Mouse (Mus musculus) limb, embryonic 14.5 days (tissue): Measurements from ENCODE around the gene Armc10. TPM values are rescaled to one million over a fixed set of nuclear protein-coding genes. Genes with fewer than 3 reads are reported as not detected.
A peak's percentile ranks its signal among the peaks of the same experiment; 100 is the strongest.

Source experiments
- ATAC-seq: fragments of 200-750 bp; cut with Nextera tagmentation; 2 replicates; pipeline ENCODE4 v1.8.0; 2017; ENCODE audit warnings: low read depth, moderate number of reproducible peaks, moderate TSS enrichment; ENCODE audit not compliant: low FRiP score
- DNase-seq: peaks from one replicate; pipeline ENCODE4 v3.0.0-alpha.2; 2015; ENCODE audit warnings: low spot score
- H3K27ac ChIP-seq: fragments of 300-500 bp; sonication (generic); replicated peaks from 2 replicates; pipeline ENCODE4 v1.5.1; 2014; ENCODE audit warnings: low read depth, mild to moderate bottlenecking, low read length, moderate library complexity, mixed read lengths
- H3K27me3 ChIP-seq: fragments of 300-500 bp; sonication (generic); 2 replicates; pipeline ENCODE4 v1.6.1; 2014; ENCODE audit warnings: low read length, mixed read lengths; ENCODE audit not compliant: control insufficient read depth, insufficient read depth
- H3K36me3 ChIP-seq: fragments of 300-500 bp; sonication (generic); 2 replicates; pipeline ENCODE4 v1.6.1; 2014; ENCODE audit warnings: mild to moderate bottlenecking, low read length, moderate library complexity, mixed read lengths; ENCODE audit not compliant: control insufficient read depth, insufficient read depth
- H3K4me1 ChIP-seq: fragments of 300-500 bp; sonication (generic); 2 replicates; pipeline ENCODE4 v1.6.1; 2014; ENCODE audit warnings: antibody characterized with exemption, low read length, mixed read lengths; ENCODE audit not compliant: control insufficient read depth, insufficient read depth
- H3K4me2 ChIP-seq: fragments of 300-500 bp; sonication (generic); replicated peaks from 2 replicates; pipeline ENCODE4 v1.6.1; 2014; ENCODE audit warnings: low read depth, mild to moderate bottlenecking, low read length, moderate library complexity; ENCODE audit not compliant: severe bottlenecking
- H3K4me3 ChIP-seq: fragments of 300-500 bp; sonication (generic); replicated peaks from 2 replicates; pipeline ENCODE4 v1.5.1; 2014; ENCODE audit warnings: low read length
- H3K9ac ChIP-seq: fragments of 300-500 bp; sonication (generic); 2 replicates; pipeline ENCODE4 v1.6.1; 2014; ENCODE audit warnings: mild to moderate bottlenecking, low read depth, low read length, moderate library complexity; ENCODE audit not compliant: severe bottlenecking
- H3K9me3 ChIP-seq: fragments of 300-500 bp; sonication (generic); 2 replicates; pipeline ENCODE4 v1.6.1; 2016; ENCODE audit warnings: low read length; ENCODE audit not compliant: control insufficient read depth
- POLR2A ChIP-seq: fragments of 200-500 bp; IDR thresholded peaks from 2 replicates; pipeline ENCODE4 v1.8.0; 2012; ENCODE audit warnings: inconsistent platforms, mild to moderate bottlenecking, moderate library complexity, borderline replicate concordance; ENCODE audit not compliant: insufficient read depth, insufficient read length; ENCODE audit errors: extremely low read depth
- WGBS: fragments of 180-500 bp; shearing (Covaris S2); extraction: QIAGEN DNeasy Blood & Tissue Kit; methylation state at CpG from one replicate; pipeline ENCODE4 v1.1.7; 2014; 5-methylcytosine and 5-hydroxymethylcytosine counted together
- polyA plus RNA-seq, 2 experiments: library from polyadenylated mRNA; depleted of rRNA in 1 of 2; stranded (reverse) in 1 of 2; unstranded in 1 of 2; fragments of >200 nt; fragmentation: Nextera tagmentation in 1 of 2; extraction: Ambion mirVana in 1 of 2; gene quantifications; 2 replicates each; pipeline versions ENCODE4 v1.2.1 to v1.2.3; 2012 to 2014

Gene Armc10
- polyA plus RNA-seq, 2 experiments: 44.4 to 56.0 TPM

DNA sequence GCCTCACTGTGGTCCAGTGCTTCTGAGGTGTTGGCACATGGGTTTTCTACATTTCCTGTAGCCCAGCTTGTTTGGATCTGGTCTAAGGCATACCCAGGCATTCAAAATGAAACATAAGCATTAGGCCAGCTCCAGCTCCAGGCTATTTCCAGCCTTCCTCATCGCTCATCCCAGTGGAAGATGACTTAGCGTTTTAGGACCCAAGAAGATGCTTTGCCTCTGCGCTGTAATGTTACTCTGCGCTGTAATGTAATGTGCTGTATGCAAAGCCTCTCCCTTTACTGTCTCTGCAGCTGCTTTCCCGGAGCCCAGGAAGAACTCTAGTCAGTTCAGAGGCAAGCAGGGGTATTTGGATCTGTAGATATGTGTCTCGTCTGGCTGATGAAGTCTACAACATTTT is 12.4 kb downstream of the Armc10 start:
- Histone ChIP-seq H3K4me3 (no peak overlapping the region), H3K36me3 (peaks cover 64% of the 10 kb centered on the region), H3K4me1 (no peaks in the 10 kb centered on the region), H3K9ac (no peak overlapping the region), H3K9me3 (no peaks in the 10 kb centered on the region), H3K4me2 (no peak overlapping the region), H3K27me3 (no peaks in the 10 kb centered on the region), H3K27ac (no peak overlapping the region)
- DNase-seq (no peak), ATAC-seq (no peak)
- TF ChIP-seq POLR2A: no peak
- WGBS: 90% methylated on average over 6 of the region's 6 CpGs

DNA sequence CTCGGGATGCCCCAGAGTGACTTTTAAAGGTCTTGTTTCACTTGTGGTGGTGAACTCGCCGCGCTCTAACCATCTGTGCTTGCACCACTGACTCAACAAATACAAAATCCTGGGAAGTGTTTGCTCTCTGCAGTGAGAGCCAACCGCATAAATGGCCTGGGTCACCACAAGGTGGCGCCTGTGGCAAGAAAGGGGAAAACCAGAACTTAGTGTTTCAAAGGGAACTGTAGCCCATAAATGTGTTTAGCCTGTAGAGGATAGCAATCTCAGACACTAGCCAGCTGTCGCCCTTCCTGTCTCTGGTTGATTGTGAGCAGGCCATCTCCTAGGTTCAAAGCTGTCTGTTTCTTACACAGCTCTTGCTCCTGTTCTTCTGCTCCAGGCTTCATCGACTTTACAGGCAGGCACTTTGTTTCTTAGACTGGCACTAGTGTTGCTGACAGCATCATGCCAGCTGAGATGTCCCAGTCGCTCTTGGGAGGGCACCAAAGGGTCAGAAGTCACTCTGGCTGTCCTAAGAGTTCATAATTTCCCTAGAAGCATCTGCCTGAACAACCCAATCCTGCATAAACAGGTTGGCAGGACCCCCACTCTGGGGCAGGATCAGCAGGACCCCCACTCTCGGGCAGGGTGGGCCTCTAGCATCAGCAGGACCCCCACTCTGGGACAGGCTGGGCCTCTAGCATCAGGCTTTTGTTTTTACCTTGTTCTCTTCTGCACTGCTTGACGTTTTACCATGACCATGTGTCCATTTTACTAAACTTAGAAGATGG is 13.2 kb downstream of the Armc10 start:
- no peak overlapping the region for H3K4me2 ChIP-seq
- ATAC-seq (peak; percentile 74; the same call in 1 of the 2 replicates), DNase-seq (peak; percentile 69)
- H3K4me3 ChIP-seq: no peak overlapping the region
- no peak for TF ChIP-seq POLR2A
- no peak overlapping the region for H3K9ac ChIP-seq
- no peaks in the 10 kb centered on the region for H3K27me3 ChIP-seq
- peaks cover 63% of the 10 kb centered on the region for H3K36me3 ChIP-seq
- H3K27ac ChIP-seq: no peak overlapping the region
- H3K4me1 ChIP-seq: no peaks in the 10 kb centered on the region
- 46% methylated on average over 11 of the region's 11 CpGs for WGBS
- H3K9me3 ChIP-seq: no peaks in the 10 kb centered on the region

DNA sequence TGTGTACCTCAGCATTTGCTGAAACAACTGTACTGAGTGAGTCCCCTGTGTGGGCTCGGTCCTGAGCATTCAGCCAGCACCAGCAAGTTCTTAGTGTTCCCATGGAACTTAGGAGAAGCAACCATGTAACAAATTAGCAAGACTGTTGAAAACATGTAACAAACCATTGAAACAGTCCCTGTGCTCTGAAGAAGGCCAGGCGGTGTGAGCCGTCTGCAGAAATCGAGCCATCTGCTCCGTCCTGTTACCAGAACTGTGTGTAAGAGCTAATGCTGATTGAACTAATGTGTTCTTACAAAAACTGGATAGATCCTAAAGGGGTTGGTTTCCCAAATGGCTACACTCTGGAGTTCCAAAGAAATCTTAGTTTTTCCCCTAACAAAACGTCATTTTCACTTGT is 15.2 kb downstream of the Armc10 start:
- WGBS: 91% methylated on average over 6 of the region's 6 CpGs
- peaks cover 60% of the 10 kb centered on the region for H3K36me3 ChIP-seq

DNA sequence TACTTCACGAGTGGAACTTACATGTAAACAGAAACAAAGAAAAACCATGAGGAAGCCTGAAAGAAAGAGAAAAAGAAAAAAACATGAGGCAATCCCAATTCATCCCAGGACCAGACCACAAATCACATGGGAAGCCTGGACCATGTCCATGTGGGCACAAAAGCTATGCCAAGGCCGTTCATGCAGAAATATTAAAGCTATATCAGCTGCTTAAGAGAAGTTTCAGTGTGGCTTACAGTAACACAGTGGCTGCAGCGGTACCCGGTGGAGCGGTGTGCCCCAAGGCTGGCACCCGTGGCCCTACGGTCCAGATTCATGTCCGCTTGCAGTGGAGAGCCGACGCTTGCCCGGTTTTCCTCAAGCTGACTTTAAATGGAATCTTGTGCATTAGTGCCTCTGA is 17.5 kb downstream of the Armc10 start:
- H3K4me3 ChIP-seq: no peak overlapping the region
- no peak for ATAC-seq
- 92% methylated on average over 11 of the region's 11 CpGs for WGBS
- DNase-seq: no peak
- H3K9me3 ChIP-seq: no peaks in the 10 kb centered on the region
- no peaks in the 10 kb centered on the region for H3K27me3 ChIP-seq
- H3K9ac ChIP-seq: no peak overlapping the region
- H3K27ac ChIP-seq: no peak overlapping the region
- no peak overlapping the region for H3K4me2 ChIP-seq
- peaks cover 49% of the 10 kb centered on the region for H3K36me3 ChIP-seq
- no peak for TF ChIP-seq POLR2A
- H3K4me1 ChIP-seq: no peaks in the 10 kb centered on the region

More for the DNA sequence above, 15.2 kb downstream of the Armc10 start:
- no peak for ATAC-seq
- Histone ChIP-seq H3K4me3 (no peak overlapping the region), H3K27me3 (no peaks in the 10 kb centered on the region), H3K27ac (no peak overlapping the region), H3K9me3 (no peaks in the 10 kb centered on the region), H3K9ac (no peak overlapping the region), H3K4me1 (no peaks in the 10 kb centered on the region), H3K4me2 (no peak overlapping the region)
- DNase-seq: no peak
- no peak for TF ChIP-seq POLR2A

DNA sequence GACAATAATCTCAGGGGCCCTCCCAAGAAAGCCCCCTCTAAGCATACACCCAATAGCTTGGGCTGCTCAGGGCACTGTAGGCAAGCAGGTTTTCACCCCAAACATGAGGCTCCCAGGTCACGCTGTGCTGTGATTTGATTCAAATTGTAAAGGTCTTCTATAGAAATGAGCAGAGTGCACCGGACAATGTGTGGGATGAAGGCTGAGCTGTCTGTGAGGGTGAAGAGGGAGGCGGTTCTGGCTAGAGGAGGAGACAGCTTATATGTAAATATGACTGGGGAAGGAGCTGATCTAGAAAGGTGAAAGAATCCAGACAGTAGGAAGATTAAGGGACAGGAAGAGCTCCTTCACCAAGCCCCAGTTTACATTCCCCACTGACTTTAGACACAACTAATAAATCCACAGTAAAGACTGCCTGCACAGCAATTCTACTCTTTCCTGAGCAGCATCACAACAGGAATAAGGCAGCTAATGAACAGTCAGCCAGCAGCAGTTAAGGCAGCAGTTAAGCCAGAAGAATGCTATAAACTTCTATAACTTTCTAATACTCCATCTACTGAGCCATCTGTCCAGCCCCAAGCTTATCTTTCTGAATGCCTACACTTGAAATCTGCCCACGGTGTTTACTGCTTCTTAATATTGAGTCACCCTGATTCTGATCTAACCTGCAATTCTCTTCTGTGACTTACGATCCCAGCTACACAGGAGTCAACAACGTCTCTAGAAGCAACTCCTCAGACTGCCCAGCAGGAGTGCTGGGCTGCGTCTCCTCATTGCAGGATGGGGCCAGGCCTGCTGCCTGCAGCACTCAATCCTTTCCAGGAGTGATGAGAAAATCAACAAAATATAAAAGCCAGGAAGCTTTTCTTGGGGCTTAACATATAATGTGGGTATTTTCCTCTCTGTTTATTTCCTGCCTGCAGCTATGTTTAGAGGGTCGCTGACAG is 21.9 kb downstream of the Armc10 start:
- no peak for TF ChIP-seq POLR2A
- no peak for ATAC-seq
- no peak overlapping the region for H3K4me3 ChIP-seq
- H3K9ac ChIP-seq: no peak overlapping the region
- WGBS: 35% methylated on average over 8 of the region's 8 CpGs
- H3K36me3 ChIP-seq: peaks cover 15% of the 10 kb centered on the region
- no peaks in the 10 kb centered on the region for H3K9me3 ChIP-seq
- no peak overlapping the region for H3K4me2 ChIP-seq
- no peak for DNase-seq
- H3K27me3 ChIP-seq: no peaks in the 10 kb centered on the region
- H3K4me1 ChIP-seq: no peaks in the 10 kb centered on the region
- no peak overlapping the region for H3K27ac ChIP-seq
